Mouse (Mus musculus): Measurements from ENCODE around the gene Slc25a21. TPM values are rescaled to one million over a fixed set of nuclear protein-coding genes. Genes with fewer than 3 reads are reported as not detected.
A peak's percentile ranks its signal among the peaks of the same experiment; 100 is the strongest.

Gene Slc25a21
- polyA plus RNA-seq, 1 experiment from 2014 or later = not detected

- Histone ChIP-seq H3K4me2 (ENCODE audit: low read length) (no peak overlapping the region), H3K4me1 (ENCODE audit: control insufficient read depth, insufficient read depth, low read length) (no peaks in the 10 kb centered on the region), H3K27me3 (ENCODE audit: control insufficient read depth, insufficient read depth, low read length) (no peaks in the 10 kb centered on the region), H3K9ac (replicated peaks; ENCODE audit: low read length) (no peak overlapping the region), H3K27ac (replicated peaks; ENCODE audit: low read depth, low read length) (no peak overlapping the region), H3K36me3 (ENCODE audit: control insufficient read depth, insufficient read depth, low read length) (no peaks in the 10 kb centered on the region), H3K9me3 (ENCODE audit: control insufficient read depth, low read length) (no peaks in the 10 kb centered on the region), H3K4me3 (replicated peaks; ENCODE audit: low read depth, low read length) (no peak overlapping the region)
- DNase-seq = no peak
- no peak for ATAC-seq (ENCODE audit: low FRiP score, low TSS enrichment)
- WGBS = 65% methylated on average over 3 of the region's 3 CpGs
These were observed 98.2 kb downstream of the Slc25a21 start for GRCm38 (mm10) chr12:57099066-57099465.

- DNase-seq (no peak), ATAC-seq (ENCODE audit: low FRiP score, low TSS enrichment) (no peak)
- H3K27ac ChIP-seq (replicated peaks; ENCODE audit: low read depth, low read length) = no peak overlapping the region
- WGBS = 93% methylated on average over 5 of the region's 5 CpGs
- H3K27me3 ChIP-seq (ENCODE audit: control insufficient read depth, insufficient read depth, low read length) = no peaks in the 10 kb centered on the region
- H3K9ac ChIP-seq (replicated peaks; ENCODE audit: low read length) = no peak overlapping the region
- H3K9me3 ChIP-seq (ENCODE audit: control insufficient read depth, low read length) = no peaks in the 10 kb centered on the region
- H3K4me2 ChIP-seq (ENCODE audit: low read length) = no peak overlapping the region
- H3K4me3 ChIP-seq (replicated peaks; ENCODE audit: low read depth, low read length) = no peak overlapping the region
- no peaks in the 10 kb centered on the region for H3K36me3 ChIP-seq (ENCODE audit: control insufficient read depth, insufficient read depth, low read length)
- H3K4me1 ChIP-seq (ENCODE audit: control insufficient read depth, insufficient read depth, low read length) = no peaks in the 10 kb centered on the region
These were observed 98.9 kb downstream of the Slc25a21 start for GRCm38 (mm10) chr12:57098371-57098770.

DNA sequence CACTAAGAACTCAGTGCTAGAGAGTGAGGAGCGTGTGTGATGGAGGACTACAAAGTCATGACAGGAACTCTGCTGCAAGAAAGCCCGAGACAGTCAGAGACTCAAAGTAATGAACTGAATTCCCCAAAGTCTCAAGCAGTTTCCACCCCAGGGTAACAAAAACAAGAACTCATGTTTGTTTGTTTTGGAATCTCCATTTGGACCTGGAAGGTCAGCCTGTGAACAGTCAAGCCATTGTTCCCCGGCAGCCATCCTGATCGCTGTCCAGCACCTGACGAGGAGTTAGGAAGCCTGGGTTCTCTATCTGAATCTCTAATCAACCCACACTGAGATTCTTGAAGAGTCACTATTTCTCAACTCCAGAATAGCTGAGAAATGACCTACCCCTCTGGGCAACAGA is 104.2 kb downstream of the Slc25a21 start:
- no peak overlapping the region for H3K27ac ChIP-seq (replicated peaks; ENCODE audit: low read depth, low read length)
- ATAC-seq (ENCODE audit: low FRiP score, low TSS enrichment) (no peak), DNase-seq (no peak)
- H3K27me3 ChIP-seq (ENCODE audit: control insufficient read depth, insufficient read depth, low read length) = no peaks in the 10 kb centered on the region
- no peaks in the 10 kb centered on the region for H3K4me1 ChIP-seq (ENCODE audit: control insufficient read depth, insufficient read depth, low read length)
- no peaks in the 10 kb centered on the region for H3K9me3 ChIP-seq (ENCODE audit: control insufficient read depth, low read length)
- no peak overlapping the region for H3K4me3 ChIP-seq (replicated peaks; ENCODE audit: low read depth, low read length)
- H3K36me3 ChIP-seq (ENCODE audit: control insufficient read depth, insufficient read depth, low read length) = no peaks in the 10 kb centered on the region
- no peak overlapping the region for H3K9ac ChIP-seq (replicated peaks; ENCODE audit: low read length)
- H3K4me2 ChIP-seq (ENCODE audit: low read length) = no peak overlapping the region
- WGBS = 69% methylated on average over 5 of the region's 5 CpGs

DNA sequence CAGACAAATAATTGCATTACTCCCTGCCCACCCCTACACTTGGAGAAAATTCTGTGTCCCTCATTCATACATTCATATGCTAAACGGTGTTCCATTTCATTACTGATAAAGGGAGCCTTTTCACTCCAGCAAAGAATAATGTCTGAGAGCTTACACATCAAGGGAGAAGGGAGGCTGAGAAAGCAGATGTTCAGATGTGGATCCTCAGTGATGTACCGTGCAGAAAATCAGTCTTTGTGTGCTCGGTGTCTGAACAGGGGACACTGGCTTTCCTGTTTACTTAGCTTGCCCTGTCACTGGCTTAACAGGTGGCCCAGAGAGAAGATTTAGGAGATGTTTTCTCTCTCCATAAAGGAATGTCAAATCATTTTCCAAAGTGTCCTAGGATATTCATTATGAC is 112.8 kb downstream of the Slc25a21 start:
- Histone ChIP-seq H3K36me3 (ENCODE audit: control insufficient read depth, insufficient read depth, low read length) (no peaks in the 10 kb centered on the region), H3K9ac (replicated peaks; ENCODE audit: low read length) (no peak overlapping the region), H3K4me2 (ENCODE audit: low read length) (no peak overlapping the region), H3K27me3 (ENCODE audit: control insufficient read depth, insufficient read depth, low read length) (no peaks in the 10 kb centered on the region), H3K27ac (replicated peaks; ENCODE audit: low read depth, low read length) (no peak overlapping the region), H3K4me1 (ENCODE audit: control insufficient read depth, insufficient read depth, low read length) (peaks cover 7% of the 10 kb centered on the region; the same call in 1 of the 2 replicates), H3K9me3 (ENCODE audit: control insufficient read depth, low read length) (no peaks in the 10 kb centered on the region), H3K4me3 (replicated peaks; ENCODE audit: low read depth, low read length) (no peak overlapping the region)
- peak; percentile 12 for DNase-seq
- WGBS = 7% methylated on average over 3 of the region's 3 CpGs
- no peak for ATAC-seq (ENCODE audit: low FRiP score, low TSS enrichment)

- no peak overlapping the region for H3K4me3 ChIP-seq (replicated peaks; ENCODE audit: low read depth, low read length)
- ATAC-seq (ENCODE audit: low FRiP score, low TSS enrichment) = no peak
- no peak for DNase-seq
- no peaks in the 10 kb centered on the region for H3K36me3 ChIP-seq (ENCODE audit: control insufficient read depth, insufficient read depth, low read length)
- H3K27me3 ChIP-seq (ENCODE audit: control insufficient read depth, insufficient read depth, low read length) = no peaks in the 10 kb centered on the region
- no peaks in the 10 kb centered on the region for H3K9me3 ChIP-seq (ENCODE audit: control insufficient read depth, low read length)
- no peak overlapping the region for H3K27ac ChIP-seq (replicated peaks; ENCODE audit: low read depth, low read length)
- H3K4me2 ChIP-seq (ENCODE audit: low read length) = no peak overlapping the region
- 87% methylated on average over 5 of the region's 5 CpGs for WGBS
- peaks cover 7% of the 10 kb centered on the region; the same call in 1 of the 2 replicates for H3K4me1 ChIP-seq (ENCODE audit: control insufficient read depth, insufficient read depth, low read length)
- no peak overlapping the region for H3K9ac ChIP-seq (replicated peaks; ENCODE audit: low read length)
These were observed 113.7 kb downstream of the Slc25a21 start for GRCm38 (mm10) chr12:57083533-57083932.

- WGBS = 69% methylated on average over 4 of the region's 4 CpGs
- DNase-seq = no peak
These were observed 120.7 kb downstream of the Slc25a21 start for GRCm38 (mm10) chr12:57076606-57077005.

GRCm38 (mm10) chr12:57072616-57073015 is 124.7 kb downstream of the Slc25a21 start:
- H3K36me3 ChIP-seq (ENCODE audit: control insufficient read depth, insufficient read depth, low read length) = no peaks in the 10 kb centered on the region
- H3K9ac ChIP-seq (replicated peaks; ENCODE audit: low read length) = no peak overlapping the region
- 90% methylated on average over 2 of the region's 2 CpGs for WGBS
- H3K4me3 ChIP-seq (replicated peaks; ENCODE audit: low read depth, low read length) = no peak overlapping the region
- H3K27ac ChIP-seq (replicated peaks; ENCODE audit: low read depth, low read length) = no peak overlapping the region
- H3K27me3 ChIP-seq (ENCODE audit: control insufficient read depth, insufficient read depth, low read length) = no peaks in the 10 kb centered on the region
- DNase-seq (no peak), ATAC-seq (ENCODE audit: low FRiP score, low TSS enrichment) (no peak)
- no peaks in the 10 kb centered on the region for H3K4me1 ChIP-seq (ENCODE audit: control insufficient read depth, insufficient read depth, low read length)
- H3K9me3 ChIP-seq (ENCODE audit: control insufficient read depth, low read length) = no peaks in the 10 kb centered on the region
- H3K4me2 ChIP-seq (ENCODE audit: low read length) = no peak overlapping the region

More at GRCm38 (mm10) chr12:57076606-57077005, 120.7 kb downstream of the Slc25a21 start:
- H3K4me1 ChIP-seq (ENCODE audit: control insufficient read depth, insufficient read depth, low read length) = no peaks in the 10 kb centered on the region
- H3K9ac ChIP-seq (replicated peaks; ENCODE audit: low read length) = no peak overlapping the region
- no peak overlapping the region for H3K27ac ChIP-seq (replicated peaks; ENCODE audit: low read depth, low read length)
- H3K36me3 ChIP-seq (ENCODE audit: control insufficient read depth, insufficient read depth, low read length) = no peaks in the 10 kb centered on the region
- no peak overlapping the region for H3K4me2 ChIP-seq (ENCODE audit: low read length)
- H3K9me3 ChIP-seq (ENCODE audit: control insufficient read depth, low read length) = no peaks in the 10 kb centered on the region
- H3K4me3 ChIP-seq (replicated peaks; ENCODE audit: low read depth, low read length) = no peak overlapping the region
- H3K27me3 ChIP-seq (ENCODE audit: control insufficient read depth, insufficient read depth, low read length) = no peaks in the 10 kb centered on the region
- no peak for ATAC-seq (ENCODE audit: low FRiP score, low TSS enrichment)

- ATAC-seq (ENCODE audit: low FRiP score, low TSS enrichment) (no peak), DNase-seq (no peak)
- Histone ChIP-seq H3K9me3 (ENCODE audit: control insufficient read depth, low read length) (no peaks in the 10 kb centered on the region), H3K4me2 (ENCODE audit: low read length) (no peak overlapping the region), H3K4me3 (replicated peaks; ENCODE audit: low read depth, low read length) (no peak overlapping the region), H3K9ac (replicated peaks; ENCODE audit: low read length) (no peak overlapping the region), H3K27ac (replicated peaks; ENCODE audit: low read depth, low read length) (no peak overlapping the region), H3K36me3 (ENCODE audit: control insufficient read depth, insufficient read depth, low read length) (no peaks in the 10 kb centered on the region), H3K27me3 (ENCODE audit: control insufficient read depth, insufficient read depth, low read length) (no peaks in the 10 kb centered on the region), H3K4me1 (ENCODE audit: control insufficient read depth, insufficient read depth, low read length) (no peaks in the 10 kb centered on the region)
- 50% methylated on average over 5 of the region's 5 CpGs for WGBS
These were observed 128.7 kb downstream of the Slc25a21 start for GRCm38 (mm10) chr12:57068607-57069006.

GRCm38 (mm10) chr12:57019737-57020136 is 177.5 kb downstream of the Slc25a21 start:
- DNase-seq (no peak), ATAC-seq (ENCODE audit: low FRiP score, low TSS enrichment) (no peak)
- Histone ChIP-seq H3K4me1 (ENCODE audit: control insufficient read depth, insufficient read depth, low read length) (no peaks in the 10 kb centered on the region), H3K9ac (replicated peaks; ENCODE audit: low read length) (no peak overlapping the region), H3K9me3 (ENCODE audit: control insufficient read depth, low read length) (no peaks in the 10 kb centered on the region), H3K27me3 (ENCODE audit: control insufficient read depth, insufficient read depth, low read length) (no peaks in the 10 kb centered on the region), H3K4me3 (replicated peaks; ENCODE audit: low read depth, low read length) (no peak overlapping the region), H3K36me3 (ENCODE audit: control insufficient read depth, insufficient read depth, low read length) (no peaks in the 10 kb centered on the region), H3K4me2 (ENCODE audit: low read length) (no peak overlapping the region), H3K27ac (replicated peaks; ENCODE audit: low read depth, low read length) (no peak overlapping the region)
- 86% methylated on average over 4 of the region's 4 CpGs for WGBS

All from midbrain, embryonic 14.5 days (tissue).